Mouse (Mus musculus) erythroblast, embryonic 14.5 days (primary cell): ENCODE results near the gene Foxp1.

Source experiments
- GATA1 ChIP-seq: IDR thresholded peaks from 2 replicates; pipeline ENCODE4 v1.6.1; 2012; ENCODE audit warnings: low read length, inconsistent platforms, mixed read lengths
- TAL1 ChIP-seq: IDR thresholded peaks from 3 replicates; pipeline ENCODE4 v1.6.1; 2012; ENCODE audit warnings: low read length, inconsistent platforms, mixed read lengths

DNA sequence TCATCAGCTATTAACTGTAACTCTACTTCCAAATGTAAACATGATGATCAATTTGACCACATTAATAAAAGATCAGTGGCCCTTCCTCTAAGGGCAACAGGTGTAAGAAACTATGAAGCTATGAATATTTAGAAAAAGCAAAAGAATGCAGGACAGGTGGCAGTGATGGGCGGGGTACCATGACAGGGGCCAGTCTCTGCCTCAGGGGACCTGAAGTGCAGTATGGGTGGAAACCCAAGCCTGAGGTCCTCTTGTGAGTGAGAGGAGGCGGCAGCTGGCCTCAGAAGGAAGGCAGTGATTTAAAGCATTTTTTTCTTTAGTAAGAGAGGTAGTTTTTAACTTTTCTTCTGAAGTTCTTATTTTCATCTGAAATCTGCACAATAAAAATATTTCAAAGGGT, 468.5 kb downstream of the Foxp1 start:
- TF ChIP-seq GATA1 (no peak), TAL1 (no peak)
